Mouse (Mus musculus) thymus, postnatal 0 days (tissue): Measurements from ENCODE around the gene Phox2b. TPM values are rescaled to one million over a fixed set of nuclear protein-coding genes. Genes with fewer than 3 reads are reported as not detected.

ENCODE experiments used
- DNase-seq: peaks from one replicate; pipeline ENCODE4 v3.0.0-alpha.2; 2015; ENCODE audit warnings: low spot score
- polyA plus RNA-seq: library from polyadenylated mRNA; unstranded; fragments of >200 nt; fragmentation: Nextera tagmentation; extraction: Ambion mirVana; gene quantifications from 2 replicates; pipeline ENCODE4 v1.2.1, GENCODE M21; 2015

Gene Phox2b
- not detected in 2 replicates for polyA plus RNA-seq

DNA sequence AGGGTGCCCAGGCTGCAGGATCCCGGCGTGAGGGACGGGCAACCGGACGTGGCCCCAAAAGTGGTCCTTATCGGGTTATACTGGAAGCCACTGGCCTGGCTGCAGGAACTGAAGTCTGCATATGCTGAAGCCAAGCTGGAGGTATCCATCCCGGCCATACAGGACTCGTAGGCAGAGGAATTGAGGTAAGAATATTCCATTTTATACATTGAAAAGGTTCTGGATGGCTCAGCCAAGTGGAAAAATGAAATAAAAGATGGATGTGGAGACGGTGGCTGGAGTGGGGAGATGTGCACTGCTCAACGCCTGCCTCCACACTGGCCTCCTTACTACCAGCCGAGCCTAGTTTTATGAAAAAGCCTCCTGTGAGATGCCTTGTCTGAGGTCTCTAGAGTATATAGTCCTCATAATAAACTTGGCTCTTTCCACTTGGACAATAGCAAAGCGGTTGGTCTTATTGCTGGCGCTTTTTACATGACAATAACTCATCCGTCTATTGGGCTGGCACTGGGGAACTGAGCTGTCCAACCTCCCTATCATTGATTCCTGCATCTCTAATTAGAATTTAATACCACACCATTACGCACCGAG, at the start of gene Phox2b:
Gene Phox2b, minus strand, starts transcription at position 569 of the 591 bp plus-strand sequence.
- DNase-seq: no peak

DNA sequence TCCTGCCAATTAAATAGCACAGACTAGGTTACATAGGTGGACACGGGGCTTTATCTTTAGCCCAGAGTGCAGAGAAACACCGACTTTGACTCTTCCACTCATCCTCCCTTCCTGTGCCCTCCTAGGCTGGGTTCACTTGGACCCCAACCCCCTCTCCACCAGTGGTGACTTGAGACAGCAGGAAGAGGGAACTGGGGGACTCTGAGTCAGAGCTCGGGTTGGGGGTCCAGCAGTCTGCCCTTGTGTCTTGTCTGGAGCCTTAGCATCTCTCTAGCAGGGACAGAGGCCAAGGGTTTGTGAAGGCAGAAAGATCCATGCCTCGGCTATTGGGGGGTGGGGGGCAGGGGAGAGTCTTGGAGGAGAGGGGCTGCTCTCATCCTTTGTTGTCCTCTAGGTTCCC, 43.5 kb upstream of the Phox2b start:
- DNase-seq: no peak

DNA sequence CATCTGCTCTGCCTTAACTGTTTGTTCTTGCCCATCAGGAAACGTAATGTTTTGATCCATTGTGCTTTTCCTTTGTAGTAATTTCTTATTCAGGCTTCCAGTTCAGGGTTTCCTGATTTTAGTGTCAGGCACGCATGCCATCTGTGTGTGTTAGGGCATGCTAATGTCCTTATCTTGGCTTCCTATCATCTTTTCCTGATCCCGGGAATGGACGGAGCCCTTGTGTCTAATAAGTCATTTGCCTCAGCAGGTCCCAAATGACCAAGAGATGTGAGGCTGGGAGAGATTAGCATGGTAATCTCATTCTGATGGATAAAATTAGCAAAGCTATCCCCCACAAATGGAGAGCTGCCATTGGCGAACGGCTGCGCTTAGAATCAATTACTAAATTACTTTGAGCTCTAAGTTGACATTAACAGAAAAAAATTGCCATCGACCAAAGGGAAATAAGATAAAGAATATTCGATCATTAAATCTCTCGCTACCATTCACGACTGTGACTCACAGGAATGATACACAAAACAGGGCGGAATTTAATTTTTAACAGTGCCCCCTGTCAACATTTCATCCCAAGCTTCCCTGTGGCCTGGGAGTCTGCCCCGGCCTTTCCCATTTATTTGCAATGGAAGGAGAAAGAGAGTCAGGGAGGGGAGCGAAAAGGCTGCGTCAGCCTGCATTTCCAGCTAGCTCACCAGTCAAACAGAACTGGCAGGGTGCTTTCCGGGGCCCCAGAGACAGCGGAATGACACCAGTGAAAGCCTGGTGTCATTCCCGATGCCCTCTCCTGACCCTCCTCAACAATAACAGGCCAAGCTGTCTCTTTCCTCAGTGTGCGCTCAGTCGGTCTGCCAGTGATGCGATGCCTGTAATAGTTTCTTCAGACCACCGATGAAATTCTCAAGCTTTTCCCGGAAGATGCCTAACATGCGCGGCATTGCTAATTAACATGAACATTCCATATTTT, 40.2 kb upstream of the Phox2b start:
- DNase-seq: no peak

DNA sequence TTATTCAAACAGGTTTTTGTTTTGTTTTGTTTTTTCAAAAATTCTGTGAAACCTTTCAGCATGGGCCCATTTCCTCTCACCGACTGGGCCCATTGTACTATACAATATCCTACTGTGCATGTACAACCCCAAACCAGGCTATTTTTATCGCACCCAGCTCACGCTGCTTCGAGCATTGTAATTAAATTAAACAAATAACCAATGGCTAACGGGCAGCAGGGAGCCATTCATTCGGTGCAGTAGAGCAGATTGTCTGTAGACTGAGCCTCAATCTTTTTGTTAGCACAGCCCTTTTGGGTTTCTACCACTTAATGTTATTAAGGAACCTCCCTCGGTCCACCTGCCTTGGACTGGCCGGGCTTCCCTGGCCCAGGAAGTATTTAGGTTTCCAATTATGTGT, 39.5 kb upstream of the Phox2b start:
- no peak for DNase-seq

DNA sequence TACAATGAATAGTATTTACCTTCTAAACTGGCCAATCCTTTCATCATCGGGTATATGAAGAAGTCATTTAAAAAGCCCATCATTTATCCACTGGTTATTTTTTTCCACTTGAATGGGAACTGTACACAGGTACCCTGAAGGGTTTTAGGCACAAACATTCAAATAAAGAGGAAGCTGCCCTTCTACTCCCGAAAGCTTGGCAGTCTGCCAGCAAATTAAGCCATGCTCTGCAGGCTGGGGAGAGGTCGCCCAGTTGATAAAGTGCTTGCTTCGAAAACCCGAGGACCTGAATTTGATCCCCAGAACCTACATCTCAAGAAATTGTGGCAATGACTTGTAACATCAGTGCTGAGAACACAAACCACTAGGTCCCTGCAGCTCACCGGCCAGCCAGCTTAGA, 35.6 kb upstream of the Phox2b start:
- DNase-seq: no peak

DNA sequence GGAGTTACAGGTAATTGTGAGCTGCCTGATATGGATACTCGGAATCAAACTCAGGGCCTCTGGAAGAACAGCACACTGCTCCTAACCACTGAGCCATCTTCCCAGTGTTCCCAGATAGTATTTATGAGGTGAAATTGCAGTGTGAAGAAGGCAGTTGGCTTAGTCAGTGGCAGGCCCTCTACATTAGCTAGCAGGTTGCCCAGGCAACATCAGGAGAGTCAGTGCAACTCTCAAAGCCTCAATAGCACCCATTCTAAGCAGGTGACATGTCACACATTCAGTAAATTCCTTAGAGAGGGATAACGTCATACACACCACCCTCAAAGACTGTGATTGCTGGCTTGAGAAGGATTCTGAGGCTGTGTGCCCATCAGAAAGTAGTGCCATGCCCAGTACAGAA, 32.6 kb upstream of the Phox2b start:
- DNase-seq: no peak

DNA sequence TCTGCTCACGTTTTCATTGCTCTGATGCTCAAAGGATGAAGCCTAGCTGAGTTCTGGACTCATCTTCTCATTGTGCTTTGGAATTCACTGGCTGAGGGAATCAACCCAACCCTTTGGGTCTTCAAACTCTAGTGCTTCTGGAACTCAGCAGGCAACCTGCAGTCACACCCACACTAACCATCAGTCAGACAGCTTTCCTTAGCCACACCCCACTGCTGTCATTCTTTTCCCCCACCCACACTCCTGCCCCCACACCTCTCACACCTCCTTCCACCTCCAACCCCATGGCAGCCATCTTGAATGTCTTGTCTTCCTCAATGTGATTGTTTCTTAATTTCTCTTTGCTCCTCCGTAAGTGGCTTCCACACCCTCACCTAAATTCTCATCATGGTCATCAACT, 7.2 kb upstream of the Phox2b start:
- no peak for DNase-seq

DNA sequence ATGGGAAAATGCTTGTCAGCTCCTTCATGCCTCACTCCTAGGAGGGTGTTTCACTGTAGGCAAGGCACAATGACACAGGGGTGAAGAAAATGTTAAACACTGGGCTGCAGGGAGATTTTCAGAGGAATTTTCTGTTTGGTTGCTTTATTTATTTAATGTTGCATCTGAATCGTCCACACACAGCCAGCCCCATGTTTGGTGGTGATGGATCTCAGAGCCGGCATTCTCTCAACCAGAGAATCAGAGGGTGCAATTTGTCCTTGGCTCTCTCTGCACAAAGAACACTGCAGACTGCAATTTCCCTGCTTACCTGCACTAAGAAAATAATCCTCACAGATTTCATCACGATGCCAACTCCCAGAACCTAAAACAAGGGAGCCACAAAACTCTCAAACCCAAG, 3.9 kb upstream of the Phox2b start:
- no peak for DNase-seq

DNA sequence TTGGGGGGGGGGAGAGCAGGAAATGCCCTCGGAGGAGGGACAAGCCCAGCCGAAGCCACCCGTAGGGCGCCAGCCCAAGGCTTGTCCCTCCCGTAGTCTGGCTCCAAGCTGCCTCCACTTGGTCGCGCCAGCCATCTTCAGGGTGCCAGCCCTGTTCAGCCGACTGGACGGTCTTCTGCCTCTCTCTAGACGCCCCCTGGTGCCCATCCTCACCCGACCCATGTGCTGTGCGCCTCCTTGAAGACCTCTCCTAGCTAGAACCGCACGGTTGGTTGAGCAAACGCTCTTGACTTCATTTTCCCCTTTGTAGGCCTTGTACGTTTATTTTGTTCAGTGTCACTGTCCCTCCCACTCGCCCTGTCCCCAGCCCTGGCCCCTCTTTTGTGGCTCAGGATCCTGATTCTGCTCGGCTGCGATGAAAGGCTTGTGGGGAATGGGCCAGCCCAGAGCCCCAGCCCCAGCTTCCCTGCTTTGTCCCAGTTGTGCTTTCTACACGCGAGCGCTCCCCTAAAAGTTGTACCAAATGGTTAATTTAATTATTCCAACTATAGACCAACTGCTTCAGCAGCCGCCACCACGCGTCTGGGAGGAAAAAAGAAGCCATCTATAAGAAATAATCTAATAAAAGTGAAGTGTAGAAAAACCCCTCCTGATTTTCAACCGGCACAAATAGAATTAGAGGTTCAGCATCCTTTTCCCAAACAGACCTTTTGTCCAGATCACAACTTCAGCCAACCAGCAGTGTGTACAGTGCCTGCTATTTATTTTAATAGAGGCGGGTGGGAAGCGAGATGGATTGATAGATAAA, 2.9 kb upstream of the Phox2b start:
- DNase-seq: no peak

DNA sequence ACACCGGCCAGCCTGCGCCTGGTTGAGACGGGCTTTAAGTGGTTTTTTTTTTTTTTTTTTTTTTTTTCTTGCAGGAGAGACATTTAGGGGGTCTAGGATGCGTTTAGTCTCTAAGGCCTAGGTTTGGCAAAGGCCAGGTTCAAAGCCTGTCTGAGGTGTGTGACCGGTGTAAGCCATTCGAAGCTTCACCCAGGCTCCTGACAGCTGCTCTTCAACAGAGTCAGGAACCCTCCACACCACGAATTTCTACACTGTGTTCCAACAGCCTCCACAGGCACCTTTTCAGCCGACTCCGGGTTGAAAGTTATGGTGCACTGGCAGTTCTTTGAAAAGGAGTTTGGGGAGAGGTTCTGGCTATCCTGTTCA, 2.3 kb upstream of the Phox2b start:
- no peak for DNase-seq

DNA sequence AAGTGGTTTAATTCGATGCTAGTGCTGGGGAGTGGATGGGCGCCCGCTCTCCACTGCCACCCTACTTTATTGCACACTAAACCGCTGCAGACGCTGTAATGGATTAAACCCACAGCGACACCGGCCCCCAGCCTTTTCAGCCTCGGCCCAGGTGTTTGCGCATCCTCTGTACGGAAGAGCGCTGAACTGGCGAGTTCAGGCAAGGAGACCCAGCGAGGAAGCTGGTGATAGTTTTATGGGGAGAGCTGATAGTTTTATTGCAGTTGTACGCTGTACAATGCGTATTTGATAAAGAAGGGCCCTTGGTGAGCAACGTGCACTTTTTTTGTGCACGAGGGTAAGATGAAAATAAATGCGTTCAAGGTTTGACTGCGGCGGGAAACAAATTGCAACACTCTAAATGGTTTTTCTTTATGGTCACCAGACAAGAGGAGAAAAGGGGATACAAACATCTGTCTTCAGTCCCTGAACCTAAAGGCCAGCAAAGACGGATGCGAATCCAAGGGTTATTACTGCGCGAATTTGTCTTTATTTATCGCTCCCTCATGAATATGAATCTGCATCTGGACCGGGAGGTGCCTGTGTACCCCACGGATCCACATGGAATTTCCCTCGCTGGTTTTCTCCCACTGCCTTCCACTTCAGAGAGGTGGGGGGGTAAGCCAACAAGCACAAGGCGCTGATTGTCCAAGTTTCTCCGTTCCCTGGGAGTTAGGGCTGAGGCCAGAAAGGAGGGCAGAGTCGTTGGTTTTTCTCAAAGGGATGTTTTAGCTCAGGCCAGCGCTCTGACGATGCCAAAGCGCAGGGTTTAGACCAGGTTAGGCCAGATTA, 1.7 kb upstream of the Phox2b start:
- no peak for DNase-seq

DNA sequence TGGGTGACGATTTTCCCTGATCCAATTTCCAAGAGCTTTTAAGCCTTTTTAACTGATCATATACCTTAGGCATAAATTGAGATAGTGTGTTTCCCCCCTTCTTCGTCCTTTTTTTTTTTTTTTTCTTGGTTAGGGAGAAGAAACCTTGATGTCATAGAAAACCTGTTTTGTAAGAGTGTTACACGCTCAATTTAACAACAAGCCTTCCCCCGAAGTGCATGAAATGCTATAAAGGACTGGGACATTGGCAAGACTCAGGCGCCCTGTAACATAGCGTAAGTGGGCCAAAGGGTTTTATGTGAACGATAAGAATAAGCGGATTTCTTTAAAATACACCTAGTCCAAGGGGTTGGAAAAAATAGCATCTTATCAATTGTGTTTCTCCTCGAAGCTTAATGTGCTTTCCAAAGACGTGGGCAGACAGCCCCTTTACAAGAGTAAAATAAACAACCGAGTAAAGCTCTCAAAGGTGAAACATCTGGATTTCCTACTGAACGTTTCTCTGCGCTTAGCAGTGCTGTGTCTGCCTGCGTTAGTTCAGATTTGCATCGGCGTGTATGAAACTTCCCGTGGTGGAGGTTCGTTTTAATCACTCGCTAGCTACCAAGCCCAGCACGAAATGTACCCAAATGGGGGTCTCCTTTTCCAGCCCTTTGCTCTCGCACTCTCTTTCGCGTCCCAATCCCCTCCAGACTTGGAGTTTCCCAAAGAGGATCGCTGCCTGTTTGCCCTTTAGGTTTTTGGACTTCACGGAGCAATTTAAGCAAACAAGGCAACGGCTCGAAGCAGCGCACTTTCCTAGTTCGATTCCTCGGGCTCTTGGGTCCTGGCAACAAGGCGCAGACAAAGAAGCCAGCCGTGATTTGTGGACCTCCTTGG, 531 bp upstream of the Phox2b start:
- DNase-seq: no peak

DNA sequence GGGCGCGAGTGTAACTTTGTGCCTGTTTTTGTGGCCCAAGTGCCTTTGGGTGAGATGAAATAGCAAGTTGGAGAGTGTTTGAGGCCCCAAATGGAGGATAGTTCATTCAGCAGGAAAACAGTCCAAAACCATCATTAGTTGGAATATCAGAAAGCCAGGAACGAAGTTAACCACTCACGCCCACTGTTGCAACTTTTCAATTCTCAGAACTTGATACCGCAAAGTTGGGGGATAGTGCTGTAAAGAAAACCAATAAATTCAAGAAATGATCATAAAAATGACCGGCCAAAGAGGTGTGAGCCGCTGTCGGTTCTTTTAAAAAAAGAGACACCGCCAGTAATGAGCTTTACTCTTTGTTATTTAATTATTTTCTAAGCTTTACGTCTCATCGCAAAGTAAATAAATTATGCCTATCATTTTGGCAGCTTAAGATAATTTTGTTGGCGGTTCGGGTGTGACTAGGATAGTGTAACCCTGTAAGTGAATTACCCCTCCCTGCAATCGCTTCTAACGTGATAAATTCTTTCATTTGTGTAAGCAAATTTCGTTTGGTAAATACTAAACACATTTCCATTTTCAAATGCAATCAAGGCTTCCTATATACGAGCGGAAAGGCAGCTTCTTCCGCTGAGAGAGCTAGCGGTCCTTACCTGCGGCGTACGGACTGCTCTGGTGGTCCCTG, 909 bp downstream of the Phox2b start:
- no peak for DNase-seq

DNA sequence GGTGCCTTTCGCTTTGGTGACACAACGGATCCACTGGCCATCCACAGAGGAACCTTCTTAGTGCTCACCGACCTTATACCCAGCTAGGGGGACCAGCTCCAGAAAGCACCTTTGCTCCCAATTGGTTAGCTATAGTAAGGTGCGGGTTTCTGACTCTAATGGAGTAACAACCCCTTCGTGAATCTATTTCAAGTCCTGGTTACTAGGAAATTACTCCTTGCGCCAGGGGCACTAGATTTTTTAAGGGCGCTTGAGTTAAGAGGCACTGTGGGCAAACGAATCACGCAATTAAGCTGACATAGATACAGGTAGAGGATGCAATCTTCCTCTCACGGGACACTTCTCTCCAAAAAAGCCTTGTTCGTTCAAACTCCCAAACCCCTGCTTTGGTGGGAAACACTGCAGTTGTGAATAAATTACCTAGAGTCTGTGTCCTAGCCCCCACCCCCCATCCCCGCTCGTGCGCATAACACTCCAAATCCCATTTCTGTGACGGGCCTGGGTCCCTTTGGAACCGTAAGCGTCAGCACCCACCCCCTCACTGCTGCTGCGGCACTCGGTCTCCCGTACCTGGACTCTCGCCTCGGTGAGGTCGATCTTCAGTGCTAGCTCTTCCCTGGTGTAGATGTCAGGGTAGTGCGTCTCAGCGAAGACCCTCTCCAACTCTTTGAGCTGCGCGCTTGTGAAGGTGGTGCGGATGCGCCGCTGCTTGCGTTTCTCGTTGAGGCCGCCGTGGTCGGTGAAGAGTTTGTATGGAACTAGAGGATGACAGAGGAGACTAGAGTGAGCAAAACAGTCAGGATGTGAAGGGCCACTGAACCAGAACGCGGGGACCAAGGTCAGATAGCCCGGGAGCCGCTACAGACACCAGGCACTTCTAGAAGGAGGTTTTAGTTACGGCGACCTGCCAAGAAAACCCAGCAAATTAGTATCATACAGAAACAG, 1.7 kb downstream of the Phox2b start:
- DNase-seq: no peak

DNA sequence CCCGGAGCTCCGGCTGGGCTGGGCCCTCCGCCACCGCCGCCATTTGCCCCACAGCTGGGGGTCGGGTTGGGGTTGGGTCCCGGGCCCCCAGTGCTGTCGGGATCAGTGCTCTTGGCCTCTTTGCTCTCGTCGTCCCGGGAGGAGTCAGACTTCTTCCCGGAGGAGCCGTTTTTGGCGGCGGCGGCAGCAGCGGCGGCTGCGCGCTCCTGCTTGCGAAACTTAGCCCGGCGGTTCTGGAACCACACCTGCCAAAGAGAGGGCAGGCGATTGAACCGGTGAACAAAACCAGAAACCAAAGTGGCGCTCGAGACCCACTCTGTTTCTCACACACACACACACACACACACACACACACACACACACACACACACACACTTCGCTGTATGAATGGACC, 2.7 kb downstream of the Phox2b start:
- no peak for DNase-seq

DNA sequence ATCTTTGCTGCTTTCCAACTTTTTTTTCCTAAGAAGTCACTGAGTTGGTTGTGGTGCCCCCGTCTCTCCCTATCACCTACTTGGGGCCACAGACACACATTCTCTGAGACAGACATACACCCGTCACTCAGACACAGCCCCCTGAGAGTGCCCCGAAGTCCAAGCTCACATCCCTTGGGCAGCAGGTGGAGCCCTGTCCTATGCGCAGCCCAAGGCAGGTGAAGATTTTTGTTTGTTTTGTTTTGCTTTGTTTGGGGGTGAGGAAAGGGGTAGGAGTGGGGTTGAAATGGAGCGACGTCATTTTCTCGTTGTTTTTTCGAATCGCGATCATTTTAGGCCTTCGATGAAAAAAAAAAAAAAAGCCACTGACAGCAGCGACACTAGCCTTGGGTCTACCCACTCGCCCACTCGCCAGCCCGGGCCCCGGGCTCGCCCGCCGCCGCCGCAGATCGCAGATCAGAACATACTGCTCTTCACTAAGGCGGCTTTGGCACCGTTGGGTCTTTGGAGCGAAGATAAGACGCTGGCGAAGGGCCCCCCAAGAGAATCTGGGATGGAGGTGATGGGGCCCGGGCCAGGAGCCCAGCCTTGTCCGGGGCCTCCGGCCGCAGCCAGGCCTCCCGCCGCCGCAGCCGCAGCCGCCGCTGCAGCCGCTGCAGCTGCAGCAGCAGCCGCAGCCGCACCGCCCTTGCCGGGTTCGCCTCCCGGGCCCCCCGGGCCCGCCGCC, 3.3 kb downstream of the Phox2b start:
- no peak for DNase-seq

DNA sequence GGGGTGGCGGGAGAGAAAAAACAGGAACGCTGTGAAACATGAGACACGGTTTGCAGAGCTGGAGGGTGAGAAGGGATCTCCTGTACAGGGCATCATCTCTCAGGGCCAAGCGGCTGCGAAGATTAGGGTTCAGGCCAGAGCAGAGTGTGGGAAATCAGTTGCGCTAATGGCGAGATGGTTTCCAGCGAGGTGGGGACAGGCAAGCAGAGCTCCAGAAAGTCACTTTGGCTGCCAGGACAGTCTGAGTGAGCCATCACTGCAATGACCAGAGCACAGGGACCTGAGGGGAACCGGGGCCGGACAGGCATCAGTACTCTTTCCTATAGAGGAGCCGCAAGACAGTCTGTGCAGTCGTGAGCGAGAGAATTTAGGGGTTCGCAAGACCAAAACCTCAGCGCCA, 3.9 kb downstream of the Phox2b start:
- DNase-seq: no peak

DNA sequence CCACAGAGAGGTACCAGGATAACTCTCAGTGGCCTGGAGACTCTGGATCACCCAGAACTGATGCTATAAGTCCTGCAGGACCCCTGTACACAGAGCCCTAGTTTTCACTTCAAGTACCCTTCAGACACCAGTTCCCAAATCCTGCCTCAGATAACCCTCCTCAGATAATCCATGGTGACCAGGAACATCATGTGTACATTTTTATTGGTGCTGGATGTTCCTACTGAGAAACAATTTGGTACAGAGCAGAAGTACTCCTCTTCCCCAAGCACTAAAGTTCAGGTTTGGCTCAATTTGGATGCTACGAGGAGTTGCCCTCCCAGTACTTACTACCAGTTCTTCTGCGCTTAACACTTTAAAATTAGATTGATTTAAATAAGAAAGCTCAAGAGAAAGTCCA, 5.1 kb downstream of the Phox2b start:
- no peak for DNase-seq
